In genomic region chr6:99623641-99624040, GRCm38 (mm10) we compare ENCODE assay signal across 8 mouse cellular contexts. TPM values are rescaled to one million over a fixed set of nuclear protein-coding genes. Genes with fewer than 3 reads are reported as not detected.
DNase-seq lines count a peak whose midpoint lies in the region; ATAC-seq and TF ChIP-seq lines count a peak whose summit lies in the region.

No protein-coding gene starts in this region.

- H3K27ac ChIP-seq in heart, embryonic 14.5 days (replicated peaks in 1 of 2; ENCODE audit: control insufficient read depth in 1 of 2, insufficient read depth in 1 of 2, low read depth in 2 of 2, low read length in 2 of 2), result no peak overlapping the region
- H3K27ac ChIP-seq in heart, embryonic 10.5 days, result no peak overlapping the region
- no peak overlapping the region for H3K27ac ChIP-seq in thymus, adult 2 months (ENCODE audit: control insufficient read depth, insufficient read depth, low read length)
- H3K27ac ChIP-seq in hindbrain, postnatal 0 days, result no peak overlapping the region

- WGBS in heart, embryonic 14.5 days, result 18% methylated on average over 6 of the region's 6 CpGs
- WGBS in heart, embryonic 10.5 days, result 22% methylated on average over 6 of the region's 6 CpGs
- WGBS in thymus, adult 2 months, result 86% methylated on average over 6 of the region's 6 CpGs
- WGBS in hindbrain, postnatal 0 days, result 7% methylated on average over 6 of the region's 6 CpGs

- no peak for TF ChIP-seq CTCF in thymus, adult 2 months (IDR thresholded peaks at IDR 0.05; ENCODE audit: borderline replicate concordance, control insufficient read depth, extremely low read depth, insufficient read depth, low read length, poor library complexity)
- TF ChIP-seq CTCF in hindbrain, postnatal 0 days (IDR thresholded peaks at IDR 0.05; ENCODE audit: low read depth), result peak; percentile 70

- no peak overlapping the region for H3K4me3 ChIP-seq in heart, embryonic 14.5 days (ENCODE audit: control insufficient read depth in 1 of 2, insufficient read depth in 1 of 2, low read depth in 1 of 2, low read length in 2 of 2)
- no peak overlapping the region for H3K4me3 ChIP-seq in heart, embryonic 10.5 days
- H3K4me3 ChIP-seq in thymus, adult 2 months (ENCODE audit: control insufficient read depth, insufficient read depth, low read length), result no peak overlapping the region
- H3K4me3 ChIP-seq in hindbrain, postnatal 0 days (ENCODE audit: low read length), result no peak overlapping the region

- ATAC-seq in heart, embryonic 14.5 days (ENCODE audit: insufficient number of reproducible peaks, insufficient read depth, low FRiP score, low read depth), result no peak
- ATAC-seq in hindbrain, postnatal 0 days, result peak; percentile 71; the same call in 1 of the 2 replicates

- H3K9ac ChIP-seq in heart, embryonic 14.5 days (ENCODE audit: low read length), result no peak overlapping the region
- no peak overlapping the region for H3K9ac ChIP-seq in hindbrain, postnatal 0 days (replicated peaks; ENCODE audit: low read length)

- H3K4me2 ChIP-seq in heart, embryonic 14.5 days (ENCODE audit: low read length), result 0 out of 2 replicates have a peak overlapping the region, but pooled peaks have one; percentile 4
- H3K4me2 ChIP-seq in hindbrain, postnatal 0 days (ENCODE audit: low read depth, low read length), result no peak overlapping the region

- no peaks in the 10 kb centered on the region for H3K9me3 ChIP-seq in heart, embryonic 14.5 days (ENCODE audit: control insufficient read depth, low read length)
- H3K9me3 ChIP-seq in heart, embryonic 10.5 days, result no peaks in the 10 kb centered on the region
- H3K9me3 ChIP-seq in hindbrain, postnatal 0 days (ENCODE audit: low read length), result no peaks in the 10 kb centered on the region

- H3K27me3 ChIP-seq in heart, embryonic 14.5 days (ENCODE audit: control insufficient read depth, insufficient read depth, low read length), result no peaks in the 10 kb centered on the region
- H3K27me3 ChIP-seq in heart, embryonic 10.5 days (ENCODE audit: insufficient read depth, poor library complexity, severe bottlenecking), result no peaks in the 10 kb centered on the region
- no peaks in the 10 kb centered on the region for H3K27me3 ChIP-seq in thymus, adult 2 months (ENCODE audit: control insufficient read depth, insufficient read depth, low read length)
- H3K27me3 ChIP-seq in hindbrain, postnatal 0 days (ENCODE audit: insufficient read depth, low read length), result no peaks in the 10 kb centered on the region
- H3K27me3 ChIP-seq in splenic B cell, adult 2 months (ENCODE audit: control insufficient read depth, insufficient read depth, low read length, poor library complexity, severe bottlenecking), result no peaks in the 10 kb centered on the region

- TF ChIP-seq POLR2A in thymus, adult 2 months (IDR thresholded peaks at IDR 0.05; ENCODE audit: control insufficient read depth, extremely low read depth, insufficient read depth, low read length, poor library complexity), result no peak

- no peaks in the 10 kb centered on the region; a peak in 1 of 4 replicates for H3K4me1 ChIP-seq in heart, embryonic 14.5 days (ENCODE audit: control insufficient read depth in 2 of 2, insufficient read depth in 2 of 2, low read length in 2 of 2)
- H3K4me1 ChIP-seq in heart, embryonic 10.5 days, result peaks cover 8% of the 10 kb centered on the region; the same call in 1 of the 2 replicates
- peaks cover 17% of the 10 kb centered on the region for H3K4me1 ChIP-seq in thymus, adult 2 months (replicated peaks; ENCODE audit: control insufficient read depth, insufficient read depth, low read length)
- H3K4me1 ChIP-seq in hindbrain, postnatal 0 days (ENCODE audit: insufficient read depth, low read length), result no peaks in the 10 kb centered on the region

- no peaks in the 10 kb centered on the region for H3K36me3 ChIP-seq in heart, embryonic 14.5 days (ENCODE audit: control insufficient read depth, insufficient read depth, low read length)
- H3K36me3 ChIP-seq in heart, embryonic 10.5 days, result no peaks in the 10 kb centered on the region
- peaks cover 3% of the 10 kb centered on the region; the same call in 1 of the 2 replicates for H3K36me3 ChIP-seq in thymus, adult 2 months (ENCODE audit: control insufficient read depth, insufficient read depth, low read length)
- H3K36me3 ChIP-seq in hindbrain, postnatal 0 days (ENCODE audit: insufficient read depth, low read length), result no peaks in the 10 kb centered on the region; the same call in 1 of the 2 replicates
- no peaks in the 10 kb centered on the region for H3K36me3 ChIP-seq in splenic B cell, adult 2 months (ENCODE audit: control insufficient read depth, insufficient read depth, low read length, poor library complexity, severe bottlenecking)

- no peak for DNase-seq in heart, embryonic 10.5 days (ENCODE audit: low spot score)
- DNase-seq in thymus, postnatal 4 days, result peak; percentile 62
- no peak for DNase-seq in thymus, adult 2 months
- DNase-seq in hindbrain, postnatal 0 days (ENCODE audit: low spot score), result peak; percentile 71
- DNase-seq in splenic B cell, adult 2 months (ENCODE audit: low read depth, low spot score), result peak; percentile 36
- DNase-seq in frontal cortex, postnatal 36 days (ENCODE audit: low spot score in 2 of 2), result no peak
- DNase-seq in layer of hippocampus, adult 8-10 months (ENCODE audit: low spot score in 2 of 2), result no peak

RNA-seq across cellular contexts. Expression of gene Eif4e3, which starts 42.9 kb away (rescaled TPM):
- polyA plus RNA-seq in heart, embryonic 14.5 days (2014; fragmentation: Nextera tagmentation; extraction: Ambion mirVana), result 7.9 and 10.1 TPM in 2 replicates
- 4.1 and 7.1 TPM in 2 replicates for polyA plus RNA-seq in heart, embryonic 10.5 days (2016; fragmentation: Nextera tagmentation; extraction: Ambion mirVana)
- 30.4 and 34.4 TPM in 2 replicates for polyA plus RNA-seq in thymus, adult 2 months (2012; rRNA removed)
- 6.5 and 6.7 TPM in 2 replicates for total RNA-seq in hindbrain, postnatal 0 days (2014; rRNA removed)
- 6.5 and 6.6 TPM in 2 replicates for polyA plus RNA-seq in hindbrain, postnatal 0 days (2015; fragmentation: Nextera tagmentation; extraction: Ambion mirVana)
- 10 to 100 TPM; 20.1 to 27.8 (median 25.3) TPM for total RNA-seq in layer of hippocampus, adult 8-10 months (2022)

RNA-seq across cellular contexts. Expression of gene Gm20696, which starts 43.0 kb away (rescaled TPM):
- polyA plus RNA-seq in heart, embryonic 14.5 days (2014; fragmentation: Nextera tagmentation; extraction: Ambion mirVana), result 3.9 and 4.2 TPM in 2 replicates
- 2.2 and 3.4 TPM in 2 replicates for polyA plus RNA-seq in heart, embryonic 10.5 days (2016; fragmentation: Nextera tagmentation; extraction: Ambion mirVana)
- polyA plus RNA-seq in thymus, adult 2 months (2012; rRNA removed), result 2.7 and 3.3 TPM in 2 replicates
- total RNA-seq in hindbrain, postnatal 0 days (2014; rRNA removed), result 2.9 and 3.6 TPM in 2 replicates
- polyA plus RNA-seq in hindbrain, postnatal 0 days (2015; fragmentation: Nextera tagmentation; extraction: Ambion mirVana), result 2.3 and 2.5 TPM in 2 replicates
- 10 to 100 TPM in 1 of 4 experiments, 1 to 10 TPM in 3; 6.4 to 10.0 (median 7.2) TPM for total RNA-seq in layer of hippocampus, adult 8-10 months (2022)

Comparison
In these comparisons a context has a peak if more than half of its experiments do, and no peak if none do; other contexts are left out.
1. DNase-seq: peak in thymus, postnatal 4 days (single experiment), hindbrain, postnatal 0 days (single experiment) and splenic B cell, adult 2 months (single experiment); none in heart, embryonic 10.5 days (single experiment), thymus, adult 2 months (single experiment), frontal cortex, postnatal 36 days (0 of 2) and layer of hippocampus, adult 8-10 months (0 of 2).